Mouse (Mus musculus) midbrain, postnatal 0 days (tissue): Measurements from ENCODE around the gene Chd5. TPM values are rescaled to one million over a fixed set of nuclear protein-coding genes. Genes with fewer than 3 reads are reported as not detected.

Source experiments
- ATAC-seq: fragments of 200-750 bp; cut with Nextera tagmentation; 2 replicates; pipeline ENCODE4 v1.8.0; 2017; ENCODE audit warnings: moderate number of reproducible peaks, mild to moderate bottlenecking, moderate TSS enrichment, moderate library complexity; ENCODE audit not compliant: low FRiP score
- DNase-seq: peaks from one replicate; pipeline ENCODE4 v3.0.0-alpha.2; 2015; ENCODE audit warnings: low spot score
- H3K27ac ChIP-seq: fragments of 300-500 bp; sonication (generic); 2 replicates; pipeline ENCODE4 v1.5.1; 2014; ENCODE audit warnings: low read depth, mild to moderate bottlenecking, low read length, mixed read lengths
- H3K27me3 ChIP-seq: fragments of 300-500 bp; sonication (generic); 2 replicates; pipeline ENCODE4 v1.6.1; 2014; ENCODE audit warnings: low read length, control low read depth, mixed read lengths; ENCODE audit not compliant: insufficient read depth
- H3K36me3 ChIP-seq: fragments of 300-500 bp; sonication (generic); 2 replicates; pipeline ENCODE4 v1.6.1; 2014; ENCODE audit warnings: low read length, control low read depth, mixed read lengths; ENCODE audit not compliant: insufficient read depth
- H3K4me1 ChIP-seq: fragments of 300-500 bp; sonication (generic); 2 replicates; pipeline ENCODE4 v1.6.1; 2014; ENCODE audit warnings: mild to moderate bottlenecking, control low read depth, antibody characterized with exemption, low read length, mixed read lengths; ENCODE audit not compliant: insufficient read depth
- H3K4me2 ChIP-seq: fragments of 300-500 bp; sonication (generic); 2 replicates; pipeline ENCODE4 v1.6.1; 2014; ENCODE audit warnings: low read depth, mild to moderate bottlenecking, low read length, mixed read lengths; ENCODE audit not compliant: poor library complexity, severe bottlenecking
- H3K4me3 ChIP-seq: fragments of 300-500 bp; sonication (generic); 2 replicates; pipeline ENCODE4 v1.5.1; 2014; ENCODE audit warnings: low read depth, mild to moderate bottlenecking, low read length, moderate library complexity
- H3K9ac ChIP-seq: fragments of 300-500 bp; sonication (generic); replicated peaks from 2 replicates; pipeline ENCODE4 v1.6.1; 2014; ENCODE audit warnings: mild to moderate bottlenecking, low read length, moderate library complexity, mixed read lengths; ENCODE audit not compliant: poor library complexity, severe bottlenecking
- H3K9me3 ChIP-seq: fragments of 300-500 bp; sonication (generic); 2 replicates; pipeline ENCODE4 v1.6.1; 2016; ENCODE audit warnings: low read length, control low read depth
- CTCF ChIP-seq: IDR thresholded peaks from 2 replicates; pipeline ENCODE4 v1.5.1; 2016; ENCODE audit warnings: antibody characterized with exemption, mild to moderate bottlenecking
- WGBS: fragments of 180-500 bp; shearing (Covaris S2); extraction: QIAGEN DNeasy Blood & Tissue Kit; methylation state at CpG from one replicate; pipeline ENCODE4 v1.1.7; 2014; 5-methylcytosine and 5-hydroxymethylcytosine counted together
- polyA plus RNA-seq: library from polyadenylated mRNA; unstranded; fragments of >200 nt; fragmentation: Nextera tagmentation; extraction: Ambion mirVana; gene quantifications from 2 replicates; pipeline ENCODE4 v1.2.1, GENCODE M21; 2015
- total RNA-seq: library from RNA; depleted of rRNA; stranded (reverse); fragments of >200 nt; gene quantifications from 2 replicates; pipeline ENCODE4 v1.2.3, GENCODE M21; 2014

The Chd5 gene
- total and polyA plus RNA-seq, 2 experiments from 2014 or later, result 95.0 to 107 TPM

DNA sequence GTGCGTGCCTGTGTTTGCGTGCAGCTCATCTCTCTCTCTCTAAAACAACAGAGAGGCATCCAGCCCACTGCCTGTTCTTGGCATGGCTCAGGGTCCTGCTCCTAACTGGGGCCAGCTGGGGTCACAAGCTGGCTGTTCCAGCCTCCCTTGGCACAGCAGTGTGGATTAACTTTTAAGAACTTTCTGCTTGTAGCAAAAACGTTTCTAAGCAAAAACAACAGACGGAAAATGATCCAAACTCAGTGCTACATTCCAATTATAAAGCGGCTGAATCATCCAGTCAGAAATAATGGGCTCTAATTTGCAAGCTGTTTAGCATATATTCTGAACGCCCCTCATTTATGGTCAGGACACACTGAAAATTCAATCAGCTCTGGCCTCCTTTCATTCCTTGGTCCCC, 66.7 kb downstream of the Chd5 start:
- DNase-seq (no peak), ATAC-seq (no peak)
- no peaks in the 10 kb centered on the region for H3K4me1 ChIP-seq
- no peaks in the 10 kb centered on the region for H3K36me3 ChIP-seq
- H3K9me3 ChIP-seq, result no peaks in the 10 kb centered on the region
- H3K4me2 ChIP-seq, result no peak overlapping the region
- H3K9ac ChIP-seq, result 0 out of 2 replicates have a peak overlapping the region, but pooled peaks have one; percentile 33
- whole genome bisulfite sequencing, result 64% methylated on average over 6 of the region's 6 CpGs
- TF ChIP-seq CTCF, result no peak
- no peaks in the 10 kb centered on the region for H3K27me3 ChIP-seq
- H3K4me3 ChIP-seq, result no peak overlapping the region
- H3K27ac ChIP-seq, result peak overlapping the region; percentile 14; the same call in 1 of the 2 replicates

DNA sequence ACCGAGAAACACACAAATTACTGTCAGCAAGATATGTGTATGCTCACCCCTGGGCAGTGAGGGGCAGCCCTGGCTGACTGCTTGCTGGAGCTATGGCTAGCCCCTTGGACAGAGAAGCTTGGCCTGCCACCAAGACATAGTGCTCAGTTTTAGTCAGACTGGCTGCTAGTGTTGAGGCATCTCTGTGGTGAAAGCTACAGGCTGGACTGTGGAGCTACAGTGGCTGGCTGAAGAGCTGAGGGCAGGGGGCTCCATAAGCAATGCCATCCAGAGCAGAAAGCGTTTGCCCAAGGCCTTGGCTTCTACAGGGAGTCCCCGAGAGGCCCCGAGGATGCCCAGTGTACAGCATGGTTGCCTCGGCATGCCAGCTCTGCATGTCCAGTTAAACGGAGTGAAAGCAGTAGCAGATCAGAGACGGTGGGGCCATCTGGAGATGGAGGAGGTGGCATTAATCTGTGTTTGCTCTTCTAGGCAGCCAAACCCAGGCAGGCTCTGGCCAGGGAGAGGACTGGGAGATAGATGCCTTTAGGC, 67.3 kb downstream of the Chd5 start:
- ATAC-seq (no peak), DNase-seq (peak; percentile 49)
- Histone ChIP-seq H3K4me3 (no peak overlapping the region), H3K9ac (0 out of 2 replicates have a peak overlapping the region, but pooled peaks have one; percentile 33), H3K4me2 (no peak overlapping the region), H3K9me3 (no peaks in the 10 kb centered on the region), H3K4me1 (no peaks in the 10 kb centered on the region), H3K27me3 (no peaks in the 10 kb centered on the region), H3K36me3 (no peaks in the 10 kb centered on the region), H3K27ac (peak overlapping the region; percentile 14; the same call in 1 of the 2 replicates)
- no peak for TF ChIP-seq CTCF
- 69% methylated on average over 7 of the region's 7 CpGs for WGBS

- H3K9ac ChIP-seq, result no peak overlapping the region
- H3K27ac ChIP-seq, result no peak overlapping the region
- H3K36me3 ChIP-seq, result no peaks in the 10 kb centered on the region
- no peaks in the 10 kb centered on the region for H3K9me3 ChIP-seq
- no peak for TF ChIP-seq CTCF
- H3K4me1 ChIP-seq, result no peaks in the 10 kb centered on the region
- DNase-seq (peak; percentile 57), ATAC-seq (no peak)
- WGBS, result 73% methylated on average over 8 of the region's 8 CpGs
- H3K4me3 ChIP-seq, result no peak overlapping the region
- no peaks in the 10 kb centered on the region for H3K27me3 ChIP-seq
- no peak overlapping the region for H3K4me2 ChIP-seq
Measured at GRCm38 (mm10) chr4:152406531-152406930, 68.1 kb downstream of the Chd5 start.

GRCm38 (mm10) chr4:152410961-152411360, 72.5 kb downstream of the Chd5 start:
- TF ChIP-seq CTCF, result no peak
- Histone ChIP-seq H3K4me2 (no peak overlapping the region), H3K9me3 (no peaks in the 10 kb centered on the region), H3K4me1 (peaks cover 6% of the 10 kb centered on the region), H3K4me3 (no peak overlapping the region), H3K27me3 (no peaks in the 10 kb centered on the region), H3K36me3 (no peaks in the 10 kb centered on the region), H3K9ac (no peak overlapping the region), H3K27ac (no peak overlapping the region)
- WGBS, result 77% methylated on average over 13 of the region's 13 CpGs
- ATAC-seq (no peak), DNase-seq (no peak)

GRCm38 (mm10) chr4:152412524-152413080, 74.2 kb downstream of the Chd5 start:
- Histone ChIP-seq H3K4me2 (no peak overlapping the region), H3K27me3 (no peaks in the 10 kb centered on the region), H3K36me3 (no peaks in the 10 kb centered on the region), H3K4me1 (peaks cover 6% of the 10 kb centered on the region), H3K9me3 (no peaks in the 10 kb centered on the region), H3K9ac (no peak overlapping the region), H3K4me3 (no peak overlapping the region), H3K27ac (peak overlapping the region; percentile 9; the same call in 1 of the 2 replicates)
- ATAC-seq, result no peak
- DNase-seq, result peak; percentile 37
- 67% methylated on average over 3 of the region's 3 CpGs for WGBS
- no peak for TF ChIP-seq CTCF

DNA sequence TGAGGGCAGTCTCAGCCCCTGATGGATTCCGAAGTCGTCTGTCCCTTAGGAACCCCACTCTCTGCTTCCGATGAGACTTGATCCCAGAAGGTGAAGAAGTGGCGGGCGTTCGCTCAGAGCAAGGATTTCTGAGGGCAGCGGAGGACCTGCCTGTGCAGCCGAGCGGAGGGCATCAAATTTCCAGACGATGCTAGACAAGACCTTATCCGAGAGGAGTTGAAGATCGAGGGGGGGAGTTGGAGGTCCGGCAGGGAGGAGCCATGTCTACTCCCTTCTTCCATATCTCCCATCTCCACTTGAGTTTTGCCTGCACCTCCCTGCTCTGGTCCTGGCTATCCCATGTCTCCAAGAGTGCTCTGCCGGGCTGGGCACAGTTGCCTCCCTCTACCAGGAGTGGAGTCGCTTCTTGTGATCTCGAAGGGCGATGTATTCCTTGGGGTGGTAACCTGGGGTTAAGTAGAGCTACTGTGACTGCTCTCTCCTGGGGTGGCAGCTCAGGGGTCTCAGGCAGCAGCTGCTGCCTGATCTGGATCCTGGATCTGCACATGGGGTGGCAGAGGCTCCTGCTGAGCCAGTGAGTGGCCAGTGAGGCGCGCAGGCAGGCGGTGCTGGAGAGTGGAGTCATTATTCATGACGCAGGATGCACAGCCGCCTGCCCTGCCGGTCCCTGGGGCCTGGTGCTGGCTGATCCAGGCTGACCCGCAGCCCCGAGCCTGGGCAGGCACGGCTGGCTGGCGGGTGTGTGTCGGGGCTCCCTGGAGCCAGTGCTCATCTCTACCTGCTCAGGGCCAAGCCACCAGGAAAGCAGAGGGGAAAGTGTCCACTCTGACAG, 80.0 kb downstream of the Chd5 start:
- DNase-seq, result no peak
- no peak overlapping the region for H3K4me2 ChIP-seq
- no peak for ATAC-seq
- no peaks in the 10 kb centered on the region for H3K27me3 ChIP-seq
- WGBS, result 32% methylated on average over 28 of the region's 28 CpGs
- H3K4me1 ChIP-seq, result no peaks in the 10 kb centered on the region; the same call in 1 of the 2 replicates
- H3K36me3 ChIP-seq, result no peaks in the 10 kb centered on the region
- H3K9ac ChIP-seq, result 0 out of 2 replicates have a peak overlapping the region, but pooled peaks have one; percentile 8
- H3K27ac ChIP-seq, result no peak overlapping the region
- no peak overlapping the region for H3K4me3 ChIP-seq
- no peaks in the 10 kb centered on the region for H3K9me3 ChIP-seq
- no peak for TF ChIP-seq CTCF
